7 mouse cellular contexts compared by ENCODE assay signal in genomic region chr6:96116534-96117272, GRCm38 (mm10). TPM values are rescaled to one million over a fixed set of nuclear protein-coding genes. Genes with fewer than 3 reads are reported as not detected.
A peak's percentile ranks its signal among the peaks of the same experiment; 100 is the strongest.
DNase-seq lines count a peak whose midpoint lies in the region; ATAC-seq and TF ChIP-seq lines count a peak whose summit lies in the region.

No protein-coding gene starts in this region.

- 0 out of 2 replicates have a peak, but pooled peaks cover 11% of the 10 kb centered on the region for H3K27me3 ChIP-seq in limb, embryonic 10.5 days (ENCODE audit: low read depth, poor library complexity, severe bottlenecking)
- H3K27me3 ChIP-seq in midbrain, embryonic 14.5 days (ENCODE audit: control insufficient read depth, insufficient read depth, low read length) = no peaks in the 10 kb centered on the region
- H3K27me3 ChIP-seq in stomach, postnatal 0 days (ENCODE audit: control insufficient read depth, insufficient read depth, low read length) = no peaks in the 10 kb centered on the region

- no peak for TF ChIP-seq EP300 in stomach, postnatal 0 days (optimal IDR thresholded peaks at IDR 0.05)

- H3K4me3 ChIP-seq in brown adipose tissue, adult 24 weeks (ENCODE audit: insufficient read depth, low read depth, low read length) = peak overlapping the region; percentile 66
- peak overlapping the region; percentile 65 for H3K4me3 ChIP-seq in limb, embryonic 10.5 days
- peak overlapping the region; percentile 59 for H3K4me3 ChIP-seq in midbrain, embryonic 14.5 days (replicated peaks; ENCODE audit: low read depth, low read length)
- H3K4me3 ChIP-seq in stomach, postnatal 0 days (ENCODE audit: low read depth, low read length) = peak overlapping the region; percentile 63

- no peaks in the 10 kb centered on the region for H3K4me1 ChIP-seq in brown adipose tissue, adult 24 weeks (ENCODE audit: control insufficient read depth, insufficient read depth, insufficient read length, low read length)
- peaks cover 34% of the 10 kb centered on the region for H3K4me1 ChIP-seq in limb, embryonic 10.5 days
- peaks cover 18% of the 10 kb centered on the region for H3K4me1 ChIP-seq in midbrain, embryonic 14.5 days (ENCODE audit: control insufficient read depth, insufficient read depth, low read length)
- H3K4me1 ChIP-seq in stomach, postnatal 0 days (replicated peaks; ENCODE audit: control insufficient read depth, insufficient read depth) = no peaks in the 10 kb centered on the region

- H3K4me2 ChIP-seq in midbrain, embryonic 14.5 days (ENCODE audit: low read length) = peak overlapping the region; percentile 92
- peak overlapping the region; percentile 94 for H3K4me2 ChIP-seq in stomach, postnatal 0 days (replicated peaks; ENCODE audit: low read depth)

- H3K27ac ChIP-seq in brown adipose tissue, adult 24 weeks (replicated peaks; ENCODE audit: low read depth, low read length) = no peak overlapping the region
- peak overlapping the region; percentile 86 for H3K27ac ChIP-seq in limb, embryonic 10.5 days
- peak overlapping the region; percentile 66 for H3K27ac ChIP-seq in midbrain, embryonic 14.5 days (replicated peaks; ENCODE audit: low read depth, low read length)
- H3K27ac ChIP-seq in stomach, postnatal 0 days (replicated peaks) = 0 out of 2 replicates have a peak overlapping the region, but pooled peaks have one; percentile 25

- DNase-seq in ZHBTc4 (ENCODE audit: low read depth, low spot score) = peak; percentile 59
- peak; percentile 56 to 71 for DNase-seq in frontal cortex, postnatal 36 days (ENCODE audit: low spot score in 2 of 2)
- DNase-seq in kidney, adult 11 months = peak; percentile 4
- DNase-seq in limb, embryonic 10.5 days (ENCODE audit: low spot score) = peak; percentile 67
- DNase-seq in midbrain, embryonic 14.5 days = peak; percentile 82
- peak; percentile 57 for DNase-seq in stomach, postnatal 0 days (ENCODE audit: low spot score)

- H3K9me3 ChIP-seq in limb, embryonic 10.5 days (replicated peaks) = no peaks in the 10 kb centered on the region
- H3K9me3 ChIP-seq in midbrain, embryonic 14.5 days (ENCODE audit: control insufficient read depth, low read length) = no peaks in the 10 kb centered on the region
- no peaks in the 10 kb centered on the region for H3K9me3 ChIP-seq in stomach, postnatal 0 days (ENCODE audit: control insufficient read depth, low read length)

- H3K36me3 ChIP-seq in limb, embryonic 10.5 days = no peaks in the 10 kb centered on the region
- H3K36me3 ChIP-seq in midbrain, embryonic 14.5 days (ENCODE audit: control insufficient read depth, insufficient read depth, low read length) = no peaks in the 10 kb centered on the region
- H3K36me3 ChIP-seq in stomach, postnatal 0 days (ENCODE audit: control insufficient read depth, insufficient read depth, low read length) = no peaks in the 10 kb centered on the region

- ATAC-seq in midbrain, embryonic 14.5 days (ENCODE audit: low FRiP score, low TSS enrichment) = peak; percentile 82
- peak; percentile 51; the same call in 1 of the 2 replicates for ATAC-seq in stomach, postnatal 0 days (ENCODE audit: low FRiP score, low TSS enrichment)

- H3K9ac ChIP-seq in midbrain, embryonic 14.5 days (replicated peaks; ENCODE audit: low read length) = peak overlapping the region; percentile 75
- H3K9ac ChIP-seq in stomach, postnatal 0 days (ENCODE audit: low read length) = peak overlapping the region; percentile 64

- TF ChIP-seq CTCF in stomach, postnatal 0 days (IDR thresholded peaks at IDR 0.05; ENCODE audit: low read depth) = peak; percentile 49

- 1% methylated on average over 32 of the region's 32 CpGs for WGBS in limb, embryonic 10.5 days
- under 1% methylated on average over 32 of the region's 32 CpGs for WGBS in midbrain, embryonic 14.5 days
- WGBS in stomach, postnatal 0 days = 3% methylated on average over 32 of the region's 32 CpGs

RNA-seq across cellular contexts. Expression of gene Fam19a1, which starts 3.7 kb away (rescaled TPM):
- 0.79 and 0.99 TPM in 2 replicates for polyA plus RNA-seq in brown adipose tissue, adult 24 weeks (2012; ENCODE audit: insufficient read depth, insufficient read length, missing spikeins)
- 1.7 and 2.6 TPM in 2 replicates for polyA plus RNA-seq in limb, embryonic 10.5 days (2016; fragmentation: Nextera tagmentation; extraction: Ambion mirVana)
- polyA plus RNA-seq in midbrain, embryonic 14.5 days (2014; fragmentation: Nextera tagmentation; extraction: Ambion mirVana) = 21.5 and 25.3 TPM in 2 replicates
- polyA plus RNA-seq in stomach, postnatal 0 days (2015; fragmentation: Nextera tagmentation; extraction: Ambion mirVana) = 1.1 and 1.8 TPM in 2 replicates

RNA-seq across cellular contexts. Expression of gene 1700123L14Rik, which starts 49.3 kb away (rescaled TPM):
- not detected in 2 replicates for polyA plus RNA-seq in brown adipose tissue, adult 24 weeks (2012; ENCODE audit: insufficient read depth, insufficient read length, missing spikeins)
- polyA plus RNA-seq in limb, embryonic 10.5 days (2016; fragmentation: Nextera tagmentation; extraction: Ambion mirVana) = not detected in 2 replicates
- 0.12 and 0.32 TPM in 2 replicates for polyA plus RNA-seq in midbrain, embryonic 14.5 days (2014; fragmentation: Nextera tagmentation; extraction: Ambion mirVana)
- 0.07 TPM in 1 of 2 replicates, not detected in the other for polyA plus RNA-seq in stomach, postnatal 0 days (2015; fragmentation: Nextera tagmentation; extraction: Ambion mirVana)

Comparison
In these comparisons a context has a peak if more than half of its experiments do, and no peak if none do; other contexts are left out.
1. DNase-seq: peak in every context shown above with its lines; median percentile 82 in midbrain, embryonic 14.5 days; 67 in limb, embryonic 10.5 days; 64 in frontal cortex, postnatal 36 days; 59 in ZHBTc4; 57 in stomach, postnatal 0 days; 4 in kidney, adult 11 months.